In the genomic region with DNA sequence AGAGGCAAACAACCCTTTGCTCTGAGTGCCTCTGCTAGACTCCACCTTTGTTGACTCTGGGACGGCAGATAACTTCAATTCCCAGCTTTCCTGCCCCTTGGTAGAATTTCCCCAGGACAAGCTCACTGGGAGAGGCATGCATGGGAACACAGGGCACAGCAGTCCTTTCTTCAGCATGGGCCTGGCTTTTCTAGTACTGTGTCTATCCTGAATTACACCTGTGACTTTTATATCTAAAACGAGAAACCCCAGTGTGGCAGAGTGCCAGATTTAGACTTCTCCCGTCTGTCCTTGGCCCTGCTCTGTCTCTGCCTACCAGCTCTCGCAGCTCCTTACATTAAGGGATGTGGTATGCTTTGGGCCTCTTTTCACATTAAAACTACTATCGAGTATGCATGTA, we compare ENCODE assay signal across 8 mouse cellular contexts. TPM values are rescaled to one million over a fixed set of nuclear protein-coding genes. Genes with fewer than 3 reads are reported as not detected.
DNase-seq lines count a peak whose midpoint lies in the region; ATAC-seq and TF ChIP-seq lines count a peak whose summit lies in the region.

No protein-coding gene starts in this region.

- WGBS in heart, embryonic 14.5 days, result 20% methylated on average over 5 of the region's 5 CpGs
- 56% methylated on average over 5 of the region's 5 CpGs for WGBS in limb, embryonic 13.5 days
- WGBS in midbrain, postnatal 0 days, result 60% methylated on average over 5 of the region's 5 CpGs

- peaks cover 30 to 56% of the 10 kb centered on the region in 2 experiments for H3K4me1 ChIP-seq in heart, embryonic 14.5 days (ENCODE audit: control insufficient read depth in 2 of 2, insufficient read depth in 2 of 2, low read length in 2 of 2)
- H3K4me1 ChIP-seq in G1E (ENCODE audit: insufficient read depth, low read depth, low read length), result peaks cover 71% of the 10 kb centered on the region
- peaks cover 23% of the 10 kb centered on the region for H3K4me1 ChIP-seq in embryonic fibroblast, embryonic 13.5 days (ENCODE audit: control insufficient read depth, insufficient read depth, low read length)
- H3K4me1 ChIP-seq in limb, embryonic 13.5 days, result peaks cover 51% of the 10 kb centered on the region
- peaks cover 18% of the 10 kb centered on the region for H3K4me1 ChIP-seq in midbrain, postnatal 0 days (ENCODE audit: insufficient read depth, low read length)

- ATAC-seq in heart, embryonic 14.5 days (ENCODE audit: insufficient number of reproducible peaks, insufficient read depth, low FRiP score, low read depth), result no peak
- no peak for ATAC-seq in G1E (ENCODE audit: extremely low read depth, insufficient number of reproducible peaks, low FRiP score, poor library complexity, severe bottlenecking)
- no peak for ATAC-seq in limb, embryonic 13.5 days (ENCODE audit: low FRiP score, low read depth)
- no peak for ATAC-seq in midbrain, postnatal 0 days (ENCODE audit: low FRiP score)

- H3K27ac ChIP-seq in heart, embryonic 14.5 days (replicated peaks in 1 of 2; ENCODE audit: control insufficient read depth in 1 of 2, insufficient read depth in 1 of 2, low read depth in 2 of 2, low read length in 2 of 2), result peak overlapping the region; percentile 33 to 99; a peak in 3 of 4 replicates
- H3K27ac ChIP-seq in embryonic fibroblast, embryonic 13.5 days (ENCODE audit: insufficient read depth, low read length), result no peak overlapping the region
- no peak overlapping the region for H3K27ac ChIP-seq in limb, embryonic 13.5 days
- 0 out of 2 replicates have a peak overlapping the region, but pooled peaks have one; percentile 21 for H3K27ac ChIP-seq in midbrain, postnatal 0 days (ENCODE audit: low read depth, low read length)

- 0 out of 4 replicates have a peak overlapping the region, but pooled peaks of 1 of the 2 experiments have one; percentile 0 for H3K4me3 ChIP-seq in heart, embryonic 14.5 days (ENCODE audit: control insufficient read depth in 1 of 2, insufficient read depth in 1 of 2, low read depth in 1 of 2, low read length in 2 of 2)
- H3K4me3 ChIP-seq in G1E (ENCODE audit: low read depth, low read length), result peak overlapping the region; percentile 42; the same call in 1 of the 2 replicates
- H3K4me3 ChIP-seq in embryonic fibroblast, embryonic 13.5 days (ENCODE audit: insufficient read depth, low read length), result 0 out of 2 replicates have a peak overlapping the region, but pooled peaks have one; percentile 0
- no peak overlapping the region for H3K4me3 ChIP-seq in limb, embryonic 13.5 days
- no peak overlapping the region for H3K4me3 ChIP-seq in midbrain, postnatal 0 days (ENCODE audit: low read depth, low read length)

- TF ChIP-seq CTCF in G1E (IDR thresholded peaks at IDR 0.05; ENCODE audit: low read depth, low read length), result no peak
- no peak for TF ChIP-seq CTCF in embryonic fibroblast, embryonic 13.5 days (IDR thresholded peaks at IDR 0.05; ENCODE audit: borderline replicate concordance, insufficient read depth, low read length)
- no peak for TF ChIP-seq CTCF in midbrain, postnatal 0 days (IDR thresholded peaks at IDR 0.05)

- TF ChIP-seq POLR2A in embryonic fibroblast, embryonic 13.5 days (IDR thresholded peaks at IDR 0.05; ENCODE audit: low read depth, low read length), result no peak

- H3K9ac ChIP-seq in heart, embryonic 14.5 days (ENCODE audit: low read length), result peak overlapping the region; percentile 31
- H3K9ac ChIP-seq in limb, embryonic 13.5 days, result no peak overlapping the region
- no peak overlapping the region for H3K9ac ChIP-seq in midbrain, postnatal 0 days (replicated peaks; ENCODE audit: low read length, poor library complexity, severe bottlenecking)

- no peaks in the 10 kb centered on the region for H3K9me3 ChIP-seq in heart, embryonic 14.5 days (ENCODE audit: control insufficient read depth, low read length)
- no peaks in the 10 kb centered on the region for H3K9me3 ChIP-seq in G1E (replicated peaks)
- H3K9me3 ChIP-seq in limb, embryonic 13.5 days, result no peaks in the 10 kb centered on the region
- no peaks in the 10 kb centered on the region for H3K9me3 ChIP-seq in midbrain, postnatal 0 days (ENCODE audit: low read length)

- DNase-seq in heart, adult 18-20 months, result no peak
- DNase-seq in G1E (ENCODE audit: low spot score), result no peak
- DNase-seq in midbrain, postnatal 0 days (ENCODE audit: low spot score), result no peak
- DNase-seq in B cell, adult 2 months, result no peak
- DNase-seq in ovary, postnatal 14 days (ENCODE audit: low spot score), result no peak

- peaks cover 20% of the 10 kb centered on the region for H3K36me3 ChIP-seq in heart, embryonic 14.5 days (ENCODE audit: control insufficient read depth, insufficient read depth, low read length)
- peaks cover 58% of the 10 kb centered on the region for H3K36me3 ChIP-seq in G1E (replicated peaks)
- H3K36me3 ChIP-seq in limb, embryonic 13.5 days, result peaks cover 23% of the 10 kb centered on the region
- peaks cover 7% of the 10 kb centered on the region for H3K36me3 ChIP-seq in midbrain, postnatal 0 days (ENCODE audit: insufficient read depth, low read length)

- no peaks in the 10 kb centered on the region for H3K27me3 ChIP-seq in heart, embryonic 14.5 days (ENCODE audit: control insufficient read depth, insufficient read depth, low read length)
- no peaks in the 10 kb centered on the region for H3K27me3 ChIP-seq in G1E (ENCODE audit: insufficient read depth, low read length)
- no peaks in the 10 kb centered on the region for H3K27me3 ChIP-seq in limb, embryonic 13.5 days
- no peaks in the 10 kb centered on the region for H3K27me3 ChIP-seq in midbrain, postnatal 0 days (ENCODE audit: insufficient read depth, low read length)

- peak overlapping the region; percentile 80 for H3K4me2 ChIP-seq in heart, embryonic 14.5 days (ENCODE audit: low read length)
- H3K4me2 ChIP-seq in limb, embryonic 13.5 days (replicated peaks), result peak overlapping the region; percentile 79
- no peak overlapping the region for H3K4me2 ChIP-seq in midbrain, postnatal 0 days (ENCODE audit: low read depth, low read length, poor library complexity, severe bottlenecking)

RNA-seq across cellular contexts. Expression of a gene that starts 10.6 kb away (rescaled TPM):
- polyA plus RNA-seq in heart, embryonic 14.5 days (2014; fragmentation: Nextera tagmentation; extraction: Ambion mirVana), result 236 and 242 TPM in 2 replicates
- total RNA-seq in heart, adult 18-20 months (2021), result 10 to 100 TPM; 42.9 to 46.2 TPM
- total RNA-seq in G1E (2014; fragmentation: Nextera tagmentation) (161 and 215 TPM in 2 replicates), G1E (2017) (342 and 425 TPM in 2 replicates)
- 280 and 287 TPM in 2 replicates for polyA plus RNA-seq in G1E (2012)
- 498 and 523 TPM in 2 replicates for polyA plus RNA-seq in embryonic fibroblast, embryonic 13.5 days (2011; ENCODE audit: insufficient read length, low read depth, missing spikeins)
- polyA plus RNA-seq in limb, embryonic 13.5 days (2015; fragmentation: Nextera tagmentation; extraction: Ambion mirVana), result 520 and 556 TPM in 2 replicates
- 182 and 224 TPM in 2 replicates for total RNA-seq in midbrain, postnatal 0 days (2014; rRNA removed)
- polyA plus RNA-seq in midbrain, postnatal 0 days (2015; fragmentation: Nextera tagmentation; extraction: Ambion mirVana), result 314 and 331 TPM in 2 replicates

RNA-seq across cellular contexts. Expression of a gene that starts 20.9 kb away (rescaled TPM):
- polyA plus RNA-seq in heart, embryonic 14.5 days (2014; fragmentation: Nextera tagmentation; extraction: Ambion mirVana), result 0.24 and 0.43 TPM in 2 replicates
- total RNA-seq in heart, adult 18-20 months (2021), result under 1 TPM; 0.12 to 0.18 TPM
- 0.15 and 0.29 TPM in 2 replicates for total RNA-seq in G1E (2014; fragmentation: Nextera tagmentation)
- total RNA-seq in G1E (2017), result 0.12 and 0.22 TPM in 2 replicates
- polyA plus RNA-seq in G1E (2012), result not detected in 2 replicates
- 0.86 and 0.99 TPM in 2 replicates for polyA plus RNA-seq in embryonic fibroblast, embryonic 13.5 days (2011; ENCODE audit: insufficient read length, low read depth, missing spikeins)
- polyA plus RNA-seq in limb, embryonic 13.5 days (2015; fragmentation: Nextera tagmentation; extraction: Ambion mirVana), result 0.27 and 0.34 TPM in 2 replicates
- 0.24 and 0.55 TPM in 2 replicates for total RNA-seq in midbrain, postnatal 0 days (2014; rRNA removed)
- polyA plus RNA-seq in midbrain, postnatal 0 days (2015; fragmentation: Nextera tagmentation; extraction: Ambion mirVana), result 0.17 and 0.22 TPM in 2 replicates

RNA-seq across cellular contexts. Expression of a gene that starts 30.6 kb away (rescaled TPM):
- 154 and 173 TPM in 2 replicates for polyA plus RNA-seq in heart, embryonic 14.5 days (2014; fragmentation: Nextera tagmentation; extraction: Ambion mirVana)
- 100 to 1,000 TPM in 1 of 2 experiments, 10 to 100 TPM in 1; 83.7 to 107 TPM for total RNA-seq in heart, adult 18-20 months (2021)
- total RNA-seq in G1E (2014; fragmentation: Nextera tagmentation), result 353 and 407 TPM in 2 replicates
- 150 and 193 TPM in 2 replicates for total RNA-seq in G1E (2017)
- 145 and 160 TPM in 2 replicates for polyA plus RNA-seq in G1E (2012)
- polyA plus RNA-seq in embryonic fibroblast, embryonic 13.5 days (2011; ENCODE audit: insufficient read length, low read depth, missing spikeins), result 241 and 256 TPM in 2 replicates
- polyA plus RNA-seq in limb, embryonic 13.5 days (2015; fragmentation: Nextera tagmentation; extraction: Ambion mirVana), result 206 and 208 TPM in 2 replicates
- 108 and 112 TPM in 2 replicates for total RNA-seq in midbrain, postnatal 0 days (2014; rRNA removed)
- polyA plus RNA-seq in midbrain, postnatal 0 days (2015; fragmentation: Nextera tagmentation; extraction: Ambion mirVana), result 93.2 and 133 TPM in 2 replicates

RNA-seq across cellular contexts. Expression of a gene that starts 31.6 kb away (rescaled TPM):
- 146 and 162 TPM in 2 replicates for polyA plus RNA-seq in heart, embryonic 14.5 days (2014; fragmentation: Nextera tagmentation; extraction: Ambion mirVana)
- 10 to 100 TPM; 92.4 to 97.6 TPM for total RNA-seq in heart, adult 18-20 months (2021)
- total RNA-seq in G1E (2014; fragmentation: Nextera tagmentation) (77.6 and 84.3 TPM in 2 replicates), G1E (2017) (83.1 and 96.2 TPM in 2 replicates)
- polyA plus RNA-seq in G1E (2012), result 6.8 and 22.4 TPM in 2 replicates
- polyA plus RNA-seq in embryonic fibroblast, embryonic 13.5 days (2011; ENCODE audit: insufficient read length, low read depth, missing spikeins), result 110 and 114 TPM in 2 replicates
- 158 and 164 TPM in 2 replicates for polyA plus RNA-seq in limb, embryonic 13.5 days (2015; fragmentation: Nextera tagmentation; extraction: Ambion mirVana)
- 101 and 111 TPM in 2 replicates for total RNA-seq in midbrain, postnatal 0 days (2014; rRNA removed)
- polyA plus RNA-seq in midbrain, postnatal 0 days (2015; fragmentation: Nextera tagmentation; extraction: Ambion mirVana), result 230 and 246 TPM in 2 replicates

Comparison
In these comparisons a context has a peak if more than half of its experiments do, and no peak if none do; other contexts are left out.
1. H3K27ac ChIP-seq: peak in heart, embryonic 14.5 days (2 of 2) and midbrain, postnatal 0 days (single experiment); none in embryonic fibroblast, embryonic 13.5 days (single experiment) and limb, embryonic 13.5 days (single experiment).
2. H3K4me3 ChIP-seq: peak in G1E (single experiment) and embryonic fibroblast, embryonic 13.5 days (single experiment); none in limb, embryonic 13.5 days (single experiment) and midbrain, postnatal 0 days (single experiment).